Comparison of ENCODE assay signal across 17 mouse cellular contexts in the genomic region with DNA sequence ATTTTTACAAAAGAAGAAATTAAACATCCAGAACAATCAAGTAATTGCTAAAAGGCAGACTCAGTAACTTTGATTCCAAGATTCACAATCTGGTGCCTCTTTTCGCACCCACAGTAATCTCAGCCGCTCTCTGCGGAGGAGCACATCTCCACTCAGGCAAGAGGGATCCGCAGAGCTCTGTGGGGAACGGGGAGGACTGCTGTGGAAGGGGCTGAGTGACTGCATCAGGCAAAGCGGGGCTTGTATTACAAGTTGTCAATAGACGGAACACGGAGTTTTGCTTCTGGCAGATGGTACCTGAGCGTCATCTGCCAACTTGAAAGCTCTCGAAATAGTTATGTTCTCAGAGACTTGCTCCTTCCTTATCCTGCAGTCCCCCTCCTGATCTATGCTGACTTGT. TPM values are rescaled to one million over a fixed set of nuclear protein-coding genes. Genes with fewer than 3 reads are reported as not detected.
DNase-seq lines count a peak whose midpoint lies in the region; ATAC-seq and TF ChIP-seq lines count a peak whose summit lies in the region.
"Had no signal": no experiment of that assay in that cellular context is flagged by ENCODE, and none has a peak within 500 bp of the region (broad histone marks: within the 10 kb centered on the region; RNA-seq: fewer than 3 reads in every experiment).

No protein-coding gene starts in this region.

- no peaks in the 10 kb centered on the region for H3K36me3 ChIP-seq in forebrain, embryonic 11.5 days (ENCODE audit: control insufficient read depth, insufficient read depth, low read length)
- H3K36me3 ChIP-seq: forebrain, embryonic 15.5 days had no signal

- H3K4me3 ChIP-seq in left cerebral cortex, adult 2 months: no peak overlapping the region
- H3K4me3 ChIP-seq in forebrain, embryonic 11.5 days (ENCODE audit: low read depth, low read length): no peak overlapping the region
- H3K4me3 ChIP-seq: forebrain, embryonic 15.5 days; heart, adult 2 months had no signal

- H3K9ac ChIP-seq in forebrain, embryonic 11.5 days (ENCODE audit: low read length): no peak overlapping the region
- H3K9ac ChIP-seq: forebrain, embryonic 15.5 days had no signal

- H3K9me3 ChIP-seq in forebrain, embryonic 11.5 days (ENCODE audit: control insufficient read depth, low read length): no peaks in the 10 kb centered on the region

- no peaks in the 10 kb centered on the region for H3K27me3 ChIP-seq in forebrain, embryonic 11.5 days (ENCODE audit: control insufficient read depth, insufficient read depth, low read length)
- H3K27me3 ChIP-seq: forebrain, embryonic 15.5 days had no signal

- peak; percentile 23 to 36 for DNase-seq in left cerebral cortex, adult 2 months (ENCODE audit: extremely low spot score in 1 of 2, low spot score in 2 of 2)
- no peak for DNase-seq in left cerebral cortex, adult 8-10 months (ENCODE audit: low spot score in 2 of 2)
- DNase-seq in frontal cortex, adult 2 months (ENCODE audit: extremely low spot score in 1 of 2, low spot score in 1 of 2): peak; percentile 30 to 64
- peak; percentile 21 to 26 for DNase-seq in layer of hippocampus, postnatal 10 days (ENCODE audit: low spot score in 2 of 2)
- DNase-seq in right cerebral cortex, postnatal 25 days: peak; percentile 41
- DNase-seq in T-cell, adult 2 months (ENCODE audit: low spot score): no peak
- no peak for DNase-seq in forebrain, embryonic 11.5 days (ENCODE audit: low spot score)
- DNase-seq: B cell, adult 2 months; cerebellum, adult 11 months; cerebellum, postnatal 36 days; gastrocnemius, postnatal 14 days; heart, adult 2 months; kidney, adult 2 months; kidney, postnatal 25 days; lung, postnatal 10 days had no signal

- no peak for ATAC-seq in forebrain, embryonic 11.5 days (replicated peaks; ENCODE audit: low FRiP score)
- ATAC-seq: activated CD4-positive, CD25-positive, alpha-beta regulatory T cell, adult 4 months; forebrain, embryonic 15.5 days had no signal

- no peaks in the 10 kb centered on the region for H3K4me1 ChIP-seq in forebrain, embryonic 11.5 days (replicated peaks; ENCODE audit: control insufficient read depth, insufficient read depth, low read length)
- H3K4me1 ChIP-seq: forebrain, embryonic 15.5 days had no signal

- intact Hi-C loops in left cerebral cortex, adult 2 months (cut with DNase I): no loop called here

- no peak overlapping the region for H3K27ac ChIP-seq in left cerebral cortex, adult 2 months
- no peak overlapping the region for H3K27ac ChIP-seq in forebrain, embryonic 11.5 days (ENCODE audit: low read depth, low read length)
- H3K27ac ChIP-seq: forebrain, embryonic 15.5 days; heart, adult 2 months had no signal

- WGBS in forebrain, embryonic 11.5 days: 95% methylated on average over 10 of the region's 10 CpGs

- TF ChIP-seq CTCF in left cerebral cortex, adult 2 months (IDR thresholded peaks at IDR 0.05): no peak

- H3K4me2 ChIP-seq in forebrain, embryonic 11.5 days (ENCODE audit: low read depth, low read length, severe bottlenecking): no peak overlapping the region
- H3K4me2 ChIP-seq: forebrain, embryonic 15.5 days had no signal

RNA-seq across cellular contexts. Expression of gene Tm2d1, which starts 37.3 kb away (rescaled TPM):
- 10 to 100 TPM; 36.2 to 40.5 TPM for total RNA-seq in left cerebral cortex, adult 2 months (2021)
- 10 to 100 TPM; 39.8 to 46.7 (median 45.0) TPM for total RNA-seq in left cerebral cortex, adult 8-10 months (2022)
- 56.2 and 59.9 TPM in 2 replicates for polyA plus RNA-seq in frontal cortex, adult 2 months (2012; rRNA removed)
- total RNA-seq in layer of hippocampus, postnatal 10 days (2021): 10 to 100 TPM; 35.9 to 46.7 TPM
- polyA plus RNA-seq in forebrain, embryonic 11.5 days (2014; fragmentation: Nextera tagmentation; extraction: Ambion mirVana): 72.3 and 80.2 TPM in 2 replicates

RNA-seq across cellular contexts. Expression of gene Patj, which starts 49.8 kb away (rescaled TPM):
- 10 to 100 TPM; 16.0 to 17.5 TPM for total RNA-seq in left cerebral cortex, adult 2 months (2021)
- total RNA-seq in left cerebral cortex, adult 8-10 months (2022): 10 to 100 TPM; 11.8 to 20.9 (median 16.6) TPM
- 15.8 and 15.9 TPM in 2 replicates for polyA plus RNA-seq in frontal cortex, adult 2 months (2012; rRNA removed)
- 1 to 10 TPM; 5.2 to 8.7 TPM for total RNA-seq in layer of hippocampus, postnatal 10 days (2021)
- polyA plus RNA-seq in forebrain, embryonic 11.5 days (2014; fragmentation: Nextera tagmentation; extraction: Ambion mirVana): 12.3 and 13.0 TPM in 2 replicates

Comparison
In these comparisons a context has a peak if more than half of its experiments do, and no peak if none do; other contexts are left out.
1. DNase-seq: peak in left cerebral cortex, adult 2 months (2 of 2), frontal cortex, adult 2 months (2 of 2), layer of hippocampus, postnatal 10 days (2 of 2) and right cerebral cortex, postnatal 25 days (single experiment); none in left cerebral cortex, adult 8-10 months (0 of 2), T-cell, adult 2 months (single experiment) and forebrain, embryonic 11.5 days (single experiment).